Mouse (Mus musculus): Measurements from ENCODE around the gene Olfr1502. TPM values are rescaled to one million over a fixed set of nuclear protein-coding genes. Genes with fewer than 3 reads are reported as not detected.
"Not testable (repeated sequence)": the region's sequence is repeated elsewhere in the genome, so short reads cannot be mapped to it uniquely, and the experiment has no call there.

Gene Olfr1502
- not detected for total RNA-seq (2021)
- long read RNA-seq, experiment 1 = 0 reads
- long read RNA-seq, experiment 2 = 0 reads

GRCm38 (mm10) chr19:13861495-13861894 lies at the start of gene Olfr1502:
TSS of gene Olfr1502 (plus strand) at chr19:13861795.
- DNase-seq = no peak

DNA sequence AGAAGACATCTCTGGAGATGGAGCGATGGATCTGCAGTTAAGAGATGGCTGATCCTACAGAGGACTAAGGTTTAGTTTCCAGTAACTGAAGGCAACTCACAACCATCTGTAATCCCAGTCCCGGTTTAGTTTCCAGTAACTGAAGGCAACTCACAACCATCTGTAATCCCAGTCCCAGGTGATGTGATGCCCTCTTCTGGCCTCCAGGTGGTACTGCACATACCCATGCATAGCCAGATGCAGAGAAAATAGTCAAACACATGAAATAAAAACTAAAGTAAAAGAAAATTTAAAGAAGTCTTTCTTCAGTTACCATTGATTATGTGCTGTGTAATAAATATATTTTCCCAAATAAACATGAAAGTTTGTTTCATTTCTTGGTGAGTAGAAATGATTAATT lies 48.8 kb upstream of the Olfr1502 start:
- DNase-seq = no peak

GRCm38 (mm10) chr19:13818827-13819226 lies 42.8 kb upstream of the Olfr1502 start:
- DNase-seq = no peak

GRCm38 (mm10) chr19:13819347-13819746 lies 42.2 kb upstream of the Olfr1502 start, which contains the start of gene Olfr1499:
TSS of gene Olfr1499 (minus strand) at chr19:13819447.
- DNase-seq = no peak

DNA sequence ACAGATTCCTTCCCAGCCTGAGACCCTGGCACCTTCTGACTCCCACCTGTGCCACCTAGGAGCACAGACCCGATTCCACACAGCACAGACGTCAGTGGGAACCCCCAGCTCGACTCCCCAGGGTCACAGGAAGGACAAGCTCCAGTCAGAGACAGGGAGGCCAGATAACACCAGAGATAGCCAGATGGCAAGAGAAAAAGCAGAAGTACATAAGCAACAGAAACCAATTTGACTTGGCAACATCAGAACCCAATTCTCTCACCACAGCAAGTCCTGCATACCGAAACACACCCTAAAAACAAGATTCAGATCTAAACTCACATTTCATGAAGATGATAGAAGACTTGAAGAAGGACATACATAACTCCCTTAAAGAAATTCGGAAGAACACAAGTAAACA lies 40.7 kb upstream of the Olfr1502 start:
- no peak for DNase-seq

DNA sequence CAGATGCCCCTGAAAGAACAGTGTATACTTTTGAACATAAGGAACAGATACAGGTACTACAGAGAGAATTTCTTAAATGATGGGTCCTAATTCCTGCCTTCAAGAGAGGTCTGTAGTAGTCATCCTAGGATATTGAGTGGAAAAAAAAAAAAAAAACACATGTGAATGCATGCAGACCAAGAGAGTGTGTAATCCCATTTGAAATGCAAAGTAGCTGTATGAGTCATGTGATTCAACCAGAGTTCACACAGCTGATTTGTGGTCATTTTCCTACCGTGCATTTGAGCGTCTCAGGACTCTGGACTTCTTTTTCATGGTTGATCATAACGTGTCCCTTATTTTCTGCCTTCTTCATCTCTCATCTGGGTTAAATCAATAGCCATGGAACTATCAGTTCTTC lies 33.1 kb upstream of the Olfr1502 start:
- no peak for DNase-seq

DNA sequence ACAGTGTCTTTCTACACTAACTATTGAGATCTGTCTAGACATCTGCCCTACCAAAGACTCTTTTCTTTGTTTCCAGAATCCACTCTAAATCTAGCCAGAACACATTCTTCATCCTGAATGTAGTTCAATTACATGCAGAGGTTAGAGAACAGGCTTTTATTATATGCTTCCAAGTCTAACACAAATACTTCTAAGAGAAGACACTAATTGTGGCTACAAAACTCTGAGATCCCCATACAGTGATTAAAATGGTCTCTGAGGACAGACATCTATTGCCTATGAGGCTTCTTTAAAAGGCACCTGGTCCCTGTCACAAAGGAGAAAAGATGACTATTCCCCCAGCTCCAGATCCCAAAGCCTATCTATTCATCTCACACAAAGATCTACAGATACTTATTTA lies 31.2 kb upstream of the Olfr1502 start, which contains the start of gene Olfr1500:
Gene Olfr1500, minus strand, starts transcription at position 101 of the 400 bp plus-strand sequence.
- no peak for DNase-seq

GRCm38 (mm10) chr19:13850592-13850991 lies 11.0 kb upstream of the Olfr1502 start, which contains the start of gene Olfr1501:
TSS of gene Olfr1501 (minus strand) at chr19:13850692.
- not testable (repeated sequence) for DNase-seq

DNA sequence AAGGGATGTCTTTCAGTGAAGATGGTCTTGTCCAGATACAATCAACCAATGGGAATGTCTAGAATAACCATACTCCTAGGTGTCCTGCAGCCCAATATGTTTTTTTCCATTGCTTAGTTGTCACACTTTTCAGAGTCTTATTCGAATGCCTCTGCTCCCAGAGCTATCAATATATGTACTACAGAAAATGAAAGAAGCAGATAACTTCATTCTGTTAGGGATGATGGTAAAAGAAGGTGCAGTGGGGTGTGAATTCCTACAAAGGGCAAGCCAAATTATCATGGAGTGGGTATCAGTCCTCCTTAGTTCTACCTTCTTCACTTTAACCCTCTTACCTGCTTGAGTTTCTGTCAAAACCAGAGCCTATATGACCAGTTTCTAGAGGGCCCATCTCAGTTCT lies 36.2 kb downstream of the Olfr1502 start, which contains the start of gene Olfr1504:
Gene Olfr1504, minus strand, starts transcription at position 101 of the 400 bp plus-strand sequence.
- DNase-seq = no peak

Other genes with a start within 250 kb of the Olfr1502 start
- not detected for gene Olfr1487, start 244.4 kb upstream of the Olfr1502 start, total RNA-seq (2021)
- gene Olfr1489, start 230.2 kb upstream of the Olfr1502 start, total RNA-seq (2021) = not detected
- not detected for gene Olfr1490, start 210.7 kb upstream of the Olfr1502 start, total RNA-seq (2021)
- not detected for gene Olfr1491, start 164.5 kb upstream of the Olfr1502 start, total RNA-seq (2021)
- not detected for gene Olfr1493-ps1, start 138.5 kb upstream of the Olfr1502 start, total RNA-seq (2021)
- gene Olfr1494, start 122.1 kb upstream of the Olfr1502 start, total RNA-seq (2021) = not detected
- gene Olfr1495, start 97.2 kb upstream of the Olfr1502 start, total RNA-seq (2021) = not detected
- gene Olfr1496, start 83.9 kb upstream of the Olfr1502 start, total RNA-seq (2021) = not detected
- not detected for gene Olfr1497, start 63.6 kb upstream of the Olfr1502 start, total RNA-seq (2021)
- gene Olfr1499, start 42.3 kb upstream of the Olfr1502 start, total RNA-seq (2021) = not detected
- not detected for gene Olfr1500, start 31.3 kb upstream of the Olfr1502 start, total RNA-seq (2021)
- not detected for gene Olfr1501, start 11.1 kb upstream of the Olfr1502 start, total RNA-seq (2021)
- not detected for gene Olfr1504, start 36.1 kb downstream of the Olfr1502 start, total RNA-seq (2021)
- not detected for gene Olfr1505, start 51.7 kb downstream of the Olfr1502 start, total RNA-seq (2021)